Mouse (Mus musculus) testis, adult 2 months (tissue): ENCODE results near the gene Lgmn. TPM values are rescaled to one million over a fixed set of nuclear protein-coding genes. Genes with fewer than 3 reads are reported as not detected.

Experiments
- H3K27ac ChIP-seq: fragments of 200-500 bp; 2 replicates; pipeline ENCODE4 v1.5.1; 2012; ENCODE audit warnings: low read depth, low read length; ENCODE audit not compliant: control insufficient read depth, insufficient read depth
- H3K27me3 ChIP-seq: fragments of 200-500 bp; 2 replicates; pipeline ENCODE4 v1.6.1; 2012; ENCODE audit warnings: mild to moderate bottlenecking, low read length, moderate library complexity; ENCODE audit not compliant: control insufficient read depth, insufficient read depth
- H3K36me3 ChIP-seq: fragments of 200-500 bp; 2 replicates; pipeline ENCODE4 v1.6.1; 2012; ENCODE audit warnings: mild to moderate bottlenecking, low read length; ENCODE audit not compliant: control insufficient read depth, insufficient read depth
- H3K4me1 ChIP-seq: fragments of 200-500 bp; 2 replicates; pipeline ENCODE4 v1.6.1; 2012; ENCODE audit warnings: low read length; ENCODE audit not compliant: control insufficient read depth, insufficient read depth
- H3K4me3 ChIP-seq: fragments of 200-500 bp; 2 replicates; pipeline ENCODE4 v1.5.1; 2012; ENCODE audit warnings: low read depth, mild to moderate bottlenecking, low read length, moderate library complexity, mixed read lengths; ENCODE audit not compliant: control insufficient read depth
- CTCF ChIP-seq: fragments of 200-500 bp; IDR thresholded peaks from 2 replicates; pipeline ENCODE4 v1.5.1; 2012; ENCODE audit warnings: low read depth, mild to moderate bottlenecking, inconsistent platforms, low read length, moderate library complexity; ENCODE audit not compliant: control insufficient read depth, insufficient read depth, insufficient replicate concordance
- POLR2A ChIP-seq: fragments of 200-500 bp; IDR thresholded peaks from 2 replicates; pipeline ENCODE4 v1.6.1; 2012; ENCODE audit warnings: low read depth, mild to moderate bottlenecking, inconsistent platforms, low read length, moderate library complexity; ENCODE audit not compliant: control insufficient read depth
- polyA plus RNA-seq: library from polyadenylated mRNA; depleted of rRNA; stranded (reverse); fragments of >200 nt; gene quantifications from 2 replicates; pipeline ENCODE4 v1.2.3, GENCODE M21; 2012

Gene Lgmn
- polyA plus RNA-seq, 1 experiment = 39.5 TPM

- Histone ChIP-seq H3K27ac (peak overlapping the region; percentile 54), H3K4me3 (no peak overlapping the region), H3K36me3 (no peaks in the 10 kb centered on the region), H3K4me1 (no peaks in the 10 kb centered on the region), H3K27me3 (no peaks in the 10 kb centered on the region)
- TF ChIP-seq POLR2A (no peak), CTCF (no peak)
Measured at GRCm38 (mm10) chr12:102361189-102362161, 78.1 kb downstream of the Lgmn start.

- Histone ChIP-seq H3K4me1 (no peaks in the 10 kb centered on the region), H3K36me3 (no peaks in the 10 kb centered on the region), H3K27me3 (no peaks in the 10 kb centered on the region), H3K27ac (no peak overlapping the region), H3K4me3 (no peak overlapping the region)
- TF ChIP-seq POLR2A (no peak), CTCF (no peak)
Measured at GRCm38 (mm10) chr12:102359390-102359789, 80.2 kb downstream of the Lgmn start.

- no peak overlapping the region for H3K4me3 ChIP-seq
- TF ChIP-seq CTCF = no peak
- no peak for TF ChIP-seq POLR2A
- H3K36me3 ChIP-seq = no peaks in the 10 kb centered on the region
- H3K27me3 ChIP-seq = no peaks in the 10 kb centered on the region
- no peaks in the 10 kb centered on the region for H3K4me1 ChIP-seq
- no peak overlapping the region for H3K27ac ChIP-seq
Measured at GRCm38 (mm10) chr12:102356781-102357180, 82.8 kb downstream of the Lgmn start.

- H3K4me1 ChIP-seq = no peaks in the 10 kb centered on the region
- no peaks in the 10 kb centered on the region for H3K36me3 ChIP-seq
- H3K4me3 ChIP-seq = no peak overlapping the region
- no peak overlapping the region for H3K27ac ChIP-seq
- no peaks in the 10 kb centered on the region for H3K27me3 ChIP-seq
- TF ChIP-seq POLR2A = no peak
- no peak for TF ChIP-seq CTCF
Measured at GRCm38 (mm10) chr12:102355784-102356183, 83.8 kb downstream of the Lgmn start.

- TF ChIP-seq CTCF (no peak), POLR2A (no peak)
- no peak overlapping the region for H3K4me3 ChIP-seq
- H3K4me1 ChIP-seq = no peaks in the 10 kb centered on the region
- H3K27me3 ChIP-seq = no peaks in the 10 kb centered on the region
- no peaks in the 10 kb centered on the region for H3K36me3 ChIP-seq
- no peak overlapping the region for H3K27ac ChIP-seq
Measured at GRCm38 (mm10) chr12:102354126-102354984, 85.3 kb downstream of the Lgmn start.

GRCm38 (mm10) chr12:102350997-102351396, 88.6 kb downstream of the Lgmn start:
- Histone ChIP-seq H3K27me3 (no peaks in the 10 kb centered on the region), H3K4me3 (no peak overlapping the region), H3K27ac (no peak overlapping the region), H3K36me3 (no peaks in the 10 kb centered on the region), H3K4me1 (peaks cover 2% of the 10 kb centered on the region)
- TF ChIP-seq POLR2A = no peak
- TF ChIP-seq CTCF = no peak

- Histone ChIP-seq H3K36me3 (no peaks in the 10 kb centered on the region), H3K27ac (no peak overlapping the region), H3K27me3 (no peaks in the 10 kb centered on the region), H3K4me3 (no peak overlapping the region), H3K4me1 (peaks cover 2% of the 10 kb centered on the region)
- no peak for TF ChIP-seq CTCF
- no peak for TF ChIP-seq POLR2A
Measured at GRCm38 (mm10) chr12:102348447-102348846, 91.2 kb downstream of the Lgmn start.
